Mouse (Mus musculus) R1 (cell line): Measurements from ENCODE around the gene Mccc1.

Experiments used
- DNase-seq: peaks from one replicate; pipeline ENCODE4 v3.0.0-alpha.2; 2018; ENCODE audit warnings: low read depth, low spot score

Gene Mccc1

DNA sequence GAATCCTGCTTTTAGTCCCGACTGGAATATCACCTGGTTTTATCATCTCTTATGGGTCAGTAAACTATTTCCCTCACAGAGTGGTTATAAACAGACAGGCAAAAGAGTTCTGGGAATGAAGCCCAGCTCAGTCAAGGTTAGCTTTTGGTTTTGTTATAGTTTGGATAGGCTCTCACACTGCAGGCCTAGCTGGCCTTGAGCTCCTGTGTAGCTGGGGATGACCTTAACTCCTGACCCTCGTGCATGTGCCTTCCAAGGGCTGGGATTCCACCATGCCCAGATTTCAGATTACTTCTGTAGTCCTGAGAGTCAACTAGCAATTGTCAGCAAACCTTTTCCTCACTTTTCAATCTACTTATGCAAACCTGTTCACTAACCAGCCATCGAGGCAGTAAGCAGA is 82.2 kb downstream of the Mccc1 start:
- no peak for DNase-seq
